Mouse (Mus musculus): ENCODE data around the gene Man1a.

GRCm38 (mm10) chr10:54070496-54070895, 5.9 kb downstream of the Man1a start:
- TF ChIP-seq CTCF (IDR thresholded peaks at IDR 0.05; ENCODE audit: low read depth) (no peak), EP300 (optimal IDR thresholded peaks at IDR 0.05) (no peak)

Measured in stomach, postnatal 0 days (tissue).